Mouse (Mus musculus): ENCODE data around the gene Mri1. TPM values are rescaled to one million over a fixed set of nuclear protein-coding genes. Genes with fewer than 3 reads are reported as not detected.

The Mri1 gene
- polyA plus RNA-seq, 1 experiment from 2014 or later = 51.5 TPM

GRCm38 (mm10) chr8:84200652-84201544, 56.2 kb downstream of the Mri1 start:
- Histone ChIP-seq H3K36me3 (no peaks in the 10 kb centered on the region), H3K4me2 (peak overlapping the region; percentile 77), H3K4me1 (peaks cover 70% of the 10 kb centered on the region), H3K9ac (replicated peaks) (peak overlapping the region; percentile 50), H3K9me3 (replicated peaks) (no peaks in the 10 kb centered on the region), H3K27me3 (replicated peaks) (peaks cover 6% of the 10 kb centered on the region; the same call in 1 of the 2 replicates), H3K4me3 (replicated peaks) (peak overlapping the region; percentile 47), H3K27ac (replicated peaks) (peak overlapping the region; percentile 85)
- no peak for ATAC-seq (ENCODE audit: low FRiP score)
- WGBS = 9% methylated on average over 45 of the region's 70 CpGs

DNA sequence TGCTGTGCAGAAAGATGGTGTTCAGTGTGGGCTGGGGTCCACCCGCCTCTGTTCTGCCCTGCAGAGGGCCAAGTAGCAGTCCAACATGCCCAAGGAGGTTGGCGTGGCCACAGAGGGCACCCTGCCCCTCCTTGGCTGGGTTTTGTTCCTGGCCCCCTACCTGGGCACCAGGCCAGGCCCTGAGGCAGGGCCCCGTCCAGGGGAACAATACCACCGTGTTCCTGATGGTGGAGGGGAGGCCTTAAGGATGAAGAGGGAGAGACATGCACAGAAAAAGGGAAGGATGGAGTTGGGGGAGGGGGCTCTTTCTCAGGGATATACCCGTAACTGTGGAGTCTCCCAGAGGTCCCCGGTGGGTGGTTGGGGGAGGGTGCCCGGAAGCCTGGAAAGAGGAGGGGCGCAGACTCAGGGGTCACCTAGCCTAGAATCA, 57.0 kb downstream of the Mri1 start:
- no peaks in the 10 kb centered on the region for H3K36me3 ChIP-seq
- H3K27me3 ChIP-seq (replicated peaks) = peaks cover 6% of the 10 kb centered on the region; the same call in 1 of the 2 replicates
- H3K9ac ChIP-seq (replicated peaks) = 0 out of 2 replicates have a peak overlapping the region, but pooled peaks have one; percentile 50
- peaks cover 70% of the 10 kb centered on the region for H3K4me1 ChIP-seq
- ATAC-seq (ENCODE audit: low FRiP score) = no peak
- 20% methylated on average over 8 of the region's 8 CpGs for WGBS
- H3K4me3 ChIP-seq (replicated peaks) = peak overlapping the region; percentile 47
- peak overlapping the region; percentile 77 for H3K4me2 ChIP-seq
- H3K9me3 ChIP-seq (replicated peaks) = no peaks in the 10 kb centered on the region
- peak overlapping the region; percentile 85 for H3K27ac ChIP-seq (replicated peaks)

MicroRNAs within 50 kb of the gene (microRNA counts, 519-probe panel; counts per million panel counts)
- microRNA mmu-miR-23a (3,309 counts per million, percentile 81 among the panel's probes with 10 or more counts), microRNA mmu-miR-27a (3,457 counts per million, percentile 84 among the panel's probes with 10 or more counts)

Small RNA genes within 50 kb of the gene (microRNA-seq; reads per million reads assigned to microRNA genes)
- gene Mir23a = 3,907 reads per million, percentile 91 among the genes with 10 or more reads in this experiment
- gene Mir24-2 = not detected
- 51.1 reads per million, percentile 44 among the genes with 10 or more reads in this experiment for gene Mir27a
- gene Mir3074-2 = not detected

Other genes starting within 250 kb of the Mri1 start
- gene 2210011C24Rik, start 245.2 kb downstream of the Mri1 start, polyA plus RNA-seq (2015; fragmentation: Nextera tagmentation; extraction: Ambion mirVana) = 0.69 and 1.6 TPM in 2 replicates
- gene Palm3, start 235.9 kb downstream of the Mri1 start, polyA plus RNA-seq (2015; fragmentation: Nextera tagmentation; extraction: Ambion mirVana) = 14.1 and 17.0 TPM in 2 replicates
- 0.37 and 1.7 TPM in 2 replicates for gene Il27ra, start 214.7 kb downstream of the Mri1 start, polyA plus RNA-seq (2015; fragmentation: Nextera tagmentation; extraction: Ambion mirVana)
- gene Rln3, start 212.3 kb downstream of the Mri1 start, polyA plus RNA-seq (2015; fragmentation: Nextera tagmentation; extraction: Ambion mirVana) = 1.0 and 1.4 TPM in 2 replicates
- gene Gm10643, start 192.2 kb downstream of the Mri1 start, polyA plus RNA-seq (2015; fragmentation: Nextera tagmentation; extraction: Ambion mirVana) = 1.4 and 1.8 TPM in 2 replicates
- gene Rfx1, start 190.5 kb downstream of the Mri1 start, polyA plus RNA-seq (2015; fragmentation: Nextera tagmentation; extraction: Ambion mirVana) = 8.7 and 9.5 TPM in 2 replicates
- 18.5 and 21.6 TPM in 2 replicates for gene Dcaf15, start 152.6 kb downstream of the Mri1 start, polyA plus RNA-seq (2015; fragmentation: Nextera tagmentation; extraction: Ambion mirVana)
- gene Podnl1, start 131.3 kb downstream of the Mri1 start, polyA plus RNA-seq (2015; fragmentation: Nextera tagmentation; extraction: Ambion mirVana) = 0.47 and 0.49 TPM in 2 replicates
- gene Cc2d1a, start 109.4 kb downstream of the Mri1 start, polyA plus RNA-seq (2015; fragmentation: Nextera tagmentation; extraction: Ambion mirVana) = 41.3 and 43.7 TPM in 2 replicates
- gene 4930432K21Rik, start 109.3 kb downstream of the Mri1 start, polyA plus RNA-seq (2015; fragmentation: Nextera tagmentation; extraction: Ambion mirVana) = 2.0 and 2.6 TPM in 2 replicates
- 7.4 and 11.9 TPM in 2 replicates for gene Nanos3, start 72.1 kb downstream of the Mri1 start, polyA plus RNA-seq (2015; fragmentation: Nextera tagmentation; extraction: Ambion mirVana)
- gene Zswim4, start 20.3 kb downstream of the Mri1 start, polyA plus RNA-seq (2015; fragmentation: Nextera tagmentation; extraction: Ambion mirVana) = 14.8 and 16.0 TPM in 2 replicates
- gene D8Ertd738e, start 7.6 kb downstream of the Mri1 start, polyA plus RNA-seq (2015; fragmentation: Nextera tagmentation; extraction: Ambion mirVana) = 263 and 280 TPM in 2 replicates
- 22.1 and 23.0 TPM in 2 replicates for gene Ccdc130, start 13.1 kb upstream of the Mri1 start, polyA plus RNA-seq (2015; fragmentation: Nextera tagmentation; extraction: Ambion mirVana)
- 18.3 and 23.6 TPM in 2 replicates for gene Cacna1a, start 131.1 kb upstream of the Mri1 start, polyA plus RNA-seq (2015; fragmentation: Nextera tagmentation; extraction: Ambion mirVana)

All from neural tube, embryonic 15.5 days (tissue).